Mouse (Mus musculus) olfactory bulb, adult 2 months (tissue): Measurements from ENCODE around the gene Zscan10.

ENCODE experiments used
- CTCF ChIP-seq: fragments of 200-500 bp; IDR thresholded peaks from 2 replicates; pipeline ENCODE4 v1.5.1; 2012; ENCODE audit warnings: low read depth, mild to moderate bottlenecking, low read length, moderate library complexity; ENCODE audit not compliant: insufficient read depth
- POLR2A ChIP-seq: fragments of 200-500 bp; IDR thresholded peaks from 2 replicates; pipeline ENCODE4 v1.6.1; 2012; ENCODE audit warnings: mild to moderate bottlenecking, low read depth, low read length, moderate library complexity; ENCODE audit not compliant: insufficient read depth

GRCm38 (mm10) chr17:23587253-23587652 is 13.4 kb upstream of the Zscan10 start:
- no peak for TF ChIP-seq CTCF
- TF ChIP-seq POLR2A, result no peak
